Mouse (Mus musculus): Measurements from ENCODE around the gene Lcp2. TPM values are rescaled to one million over a fixed set of nuclear protein-coding genes. Genes with fewer than 3 reads are reported as not detected.
"Not testable (repeated sequence)": the region's sequence is repeated elsewhere in the genome, so short reads cannot be mapped to it uniquely, and the experiment has no call there.

Lcp2 gene
- polyA plus RNA-seq, 1 experiment: 0.42 TPM

GRCm38 (mm10) chr11:34112781-34113380 lies 66.2 kb downstream of the Lcp2 start:
- no peak overlapping the region for H3K27ac ChIP-seq (ENCODE audit: insufficient read depth, low read length)
- no peaks in the 10 kb centered on the region for H3K4me1 ChIP-seq (ENCODE audit: control insufficient read depth, insufficient read depth, low read length)
- H3K4me3 ChIP-seq (ENCODE audit: insufficient read depth, low read length): no peak overlapping the region
- no peak for TF ChIP-seq POLR2A (IDR thresholded peaks at IDR 0.05; ENCODE audit: low read depth, low read length)
- no peak for TF ChIP-seq CTCF (IDR thresholded peaks at IDR 0.05; ENCODE audit: borderline replicate concordance, insufficient read depth, low read length)

DNA sequence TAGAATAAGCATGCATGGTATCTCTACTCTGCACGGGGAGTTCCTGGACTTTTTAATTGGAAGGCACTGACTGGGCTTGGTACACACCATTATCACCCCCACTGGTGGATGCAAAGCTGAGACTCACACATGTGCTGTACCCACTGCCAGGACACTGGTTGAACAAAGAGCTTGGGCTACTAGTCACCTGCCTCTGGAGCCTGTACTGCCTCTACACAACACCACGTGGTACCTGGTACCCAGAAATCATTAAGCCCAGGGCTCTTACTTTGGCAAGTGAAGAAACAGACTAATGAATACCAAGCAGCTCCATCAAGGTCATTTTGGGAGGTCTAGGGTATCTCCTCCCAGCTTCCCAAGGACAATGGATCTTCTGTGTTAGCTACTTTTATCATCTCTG lies 67.0 kb downstream of the Lcp2 start:
- TF ChIP-seq POLR2A (IDR thresholded peaks at IDR 0.05; ENCODE audit: low read depth, low read length) (no peak), CTCF (IDR thresholded peaks at IDR 0.05; ENCODE audit: borderline replicate concordance, insufficient read depth, low read length) (no peak)
- Histone ChIP-seq H3K4me3 (ENCODE audit: insufficient read depth, low read length) (no peak overlapping the region), H3K27ac (ENCODE audit: insufficient read depth, low read length) (no peak overlapping the region), H3K4me1 (ENCODE audit: control insufficient read depth, insufficient read depth, low read length) (no peaks in the 10 kb centered on the region)

- TF ChIP-seq CTCF (IDR thresholded peaks at IDR 0.05; ENCODE audit: borderline replicate concordance, insufficient read depth, low read length) (no peak), POLR2A (IDR thresholded peaks at IDR 0.05; ENCODE audit: low read depth, low read length) (no peak)
- Histone ChIP-seq H3K4me3 (ENCODE audit: insufficient read depth, low read length) (no peak overlapping the region), H3K27ac (ENCODE audit: insufficient read depth, low read length) (no peak overlapping the region), H3K4me1 (ENCODE audit: control insufficient read depth, insufficient read depth, low read length) (no peaks in the 10 kb centered on the region)
Measured at GRCm38 (mm10) chr11:34116572-34117135, 69.9 kb downstream of the Lcp2 start.

- no peak overlapping the region for H3K4me3 ChIP-seq (ENCODE audit: insufficient read depth, low read length)
- TF ChIP-seq CTCF (IDR thresholded peaks at IDR 0.05; ENCODE audit: borderline replicate concordance, insufficient read depth, low read length) (no peak), POLR2A (IDR thresholded peaks at IDR 0.05; ENCODE audit: low read depth, low read length) (no peak)
- no peaks in the 10 kb centered on the region for H3K4me1 ChIP-seq (ENCODE audit: control insufficient read depth, insufficient read depth, low read length)
- no peak overlapping the region for H3K27ac ChIP-seq (ENCODE audit: insufficient read depth, low read length)
Measured at GRCm38 (mm10) chr11:34117581-34117980, 70.9 kb downstream of the Lcp2 start.

DNA sequence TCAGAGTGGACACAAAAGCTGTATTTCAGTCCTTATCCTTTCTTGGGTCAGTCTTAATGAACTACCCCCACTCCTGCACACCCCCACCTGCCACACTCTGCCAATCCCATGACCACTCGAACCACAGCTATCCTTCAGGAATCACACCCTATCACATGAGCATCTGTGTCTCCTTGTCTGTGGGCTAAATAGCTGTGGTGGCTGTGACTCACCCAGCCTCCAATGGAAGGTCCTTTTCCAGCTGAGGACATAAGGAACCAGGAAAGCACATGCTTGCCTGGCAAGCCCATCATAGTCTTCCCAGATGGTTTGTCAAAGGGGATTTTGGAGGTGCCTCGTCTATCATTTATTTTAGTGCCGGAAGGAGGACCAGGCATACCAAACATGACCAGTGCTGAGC lies 71.6 kb downstream of the Lcp2 start:
- H3K4me3 ChIP-seq (ENCODE audit: insufficient read depth, low read length): no peak overlapping the region
- no peak overlapping the region for H3K27ac ChIP-seq (ENCODE audit: insufficient read depth, low read length)
- H3K4me1 ChIP-seq (ENCODE audit: control insufficient read depth, insufficient read depth, low read length): no peaks in the 10 kb centered on the region
- no peak for TF ChIP-seq POLR2A (IDR thresholded peaks at IDR 0.05; ENCODE audit: low read depth, low read length)
- TF ChIP-seq CTCF (IDR thresholded peaks at IDR 0.05; ENCODE audit: borderline replicate concordance, insufficient read depth, low read length): no peak

DNA sequence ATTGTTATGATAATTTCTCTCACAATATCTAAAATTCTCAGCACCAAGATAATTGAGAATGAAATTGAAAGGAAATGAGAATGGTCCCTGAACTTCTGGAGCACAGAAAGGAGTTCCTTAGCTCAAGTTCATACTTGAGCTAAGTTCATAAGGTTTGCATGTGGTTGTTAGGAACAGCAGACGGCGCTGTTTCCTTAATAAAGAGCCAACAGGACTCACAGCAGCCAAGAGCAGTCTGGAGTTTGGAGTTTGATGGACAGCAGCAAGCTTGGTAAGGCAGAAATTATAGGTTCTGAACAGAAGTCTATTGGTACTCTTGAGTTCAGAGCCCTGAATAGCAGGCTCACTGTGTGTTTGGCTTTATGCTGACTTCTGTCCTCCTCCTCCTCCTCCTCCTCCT lies 76.4 kb downstream of the Lcp2 start:
- Histone ChIP-seq H3K4me1 (ENCODE audit: control insufficient read depth, insufficient read depth, low read length) (no peaks in the 10 kb centered on the region), H3K4me3 (ENCODE audit: insufficient read depth, low read length) (no peak overlapping the region), H3K27ac (ENCODE audit: insufficient read depth, low read length) (no peak overlapping the region)
- TF ChIP-seq POLR2A (IDR thresholded peaks at IDR 0.05; ENCODE audit: low read depth, low read length) (no peak), CTCF (IDR thresholded peaks at IDR 0.05; ENCODE audit: borderline replicate concordance, insufficient read depth, low read length) (no peak)

GRCm38 (mm10) chr11:34124852-34125251 lies 78.1 kb downstream of the Lcp2 start:
- no peak overlapping the region for H3K4me3 ChIP-seq (ENCODE audit: insufficient read depth, low read length)
- H3K4me1 ChIP-seq (ENCODE audit: control insufficient read depth, insufficient read depth, low read length): no peaks in the 10 kb centered on the region
- no peak for TF ChIP-seq CTCF (IDR thresholded peaks at IDR 0.05; ENCODE audit: borderline replicate concordance, insufficient read depth, low read length)
- TF ChIP-seq POLR2A (IDR thresholded peaks at IDR 0.05; ENCODE audit: low read depth, low read length): no peak
- no peak overlapping the region for H3K27ac ChIP-seq (ENCODE audit: insufficient read depth, low read length)

GRCm38 (mm10) chr11:34125727-34126126 lies 79.0 kb downstream of the Lcp2 start:
- H3K4me1 ChIP-seq (ENCODE audit: control insufficient read depth, insufficient read depth, low read length); H3K27ac ChIP-seq (ENCODE audit: insufficient read depth, low read length); H3K4me3 ChIP-seq (ENCODE audit: insufficient read depth, low read length): not testable (repeated sequence)

GRCm38 (mm10) chr11:34128412-34128811 lies 81.7 kb downstream of the Lcp2 start:
- Histone ChIP-seq H3K27ac (ENCODE audit: insufficient read depth, low read length) (no peak overlapping the region), H3K4me1 (ENCODE audit: control insufficient read depth, insufficient read depth, low read length) (no peaks in the 10 kb centered on the region), H3K4me3 (ENCODE audit: insufficient read depth, low read length) (no peak overlapping the region)
- no peak for TF ChIP-seq POLR2A (IDR thresholded peaks at IDR 0.05; ENCODE audit: low read depth, low read length)
- TF ChIP-seq CTCF (IDR thresholded peaks at IDR 0.05; ENCODE audit: borderline replicate concordance, insufficient read depth, low read length): no peak

DNA sequence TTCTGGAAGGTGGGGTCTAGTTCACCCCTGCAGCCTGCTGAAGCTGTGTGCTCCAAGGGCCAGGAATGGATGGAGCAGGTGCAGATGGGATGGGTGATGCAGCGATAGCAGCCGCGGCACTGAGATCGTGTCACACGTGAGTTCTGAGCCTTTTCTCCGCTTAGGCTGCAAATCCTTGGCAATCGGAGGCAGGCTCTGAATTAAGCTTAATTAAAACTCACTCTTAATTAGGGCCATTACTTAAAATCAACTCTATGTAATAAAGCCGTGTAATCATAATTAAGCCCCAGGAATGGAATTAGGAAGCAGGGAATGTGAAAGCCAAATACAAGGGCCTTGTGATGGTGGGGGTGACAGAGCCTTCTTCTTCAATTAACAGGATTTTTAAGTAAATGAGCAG lies 92.6 kb downstream of the Lcp2 start:
- TF ChIP-seq CTCF (IDR thresholded peaks at IDR 0.05; ENCODE audit: borderline replicate concordance, insufficient read depth, low read length): no peak
- TF ChIP-seq POLR2A (IDR thresholded peaks at IDR 0.05; ENCODE audit: low read depth, low read length): no peak
- H3K4me3 ChIP-seq (ENCODE audit: insufficient read depth, low read length): no peak overlapping the region

More for the DNA sequence above, 92.6 kb downstream of the Lcp2 start:
- Histone ChIP-seq H3K4me1 (ENCODE audit: control insufficient read depth, insufficient read depth, low read length) (no peaks in the 10 kb centered on the region), H3K27ac (ENCODE audit: insufficient read depth, low read length) (no peak overlapping the region)

Other genes with a start within 250 kb of the Lcp2 start
- gene Kcnmb1, start 83.9 kb upstream of the Lcp2 start, polyA plus RNA-seq (2011; ENCODE audit: insufficient read length, low read depth, missing spikeins): 0.77 and 2.2 TPM in 2 replicates
- 0.67 and 2.7 TPM in 2 replicates for gene Kcnip1, start 53.8 kb upstream of the Lcp2 start, polyA plus RNA-seq (2011; ENCODE audit: insufficient read length, low read depth, missing spikeins)
- gene 4930469K13Rik, start 51.6 kb downstream of the Lcp2 start, polyA plus RNA-seq (2011; ENCODE audit: insufficient read length, low read depth, missing spikeins): not detected in 2 replicates
- gene Foxi1, start 161.2 kb downstream of the Lcp2 start, polyA plus RNA-seq (2011; ENCODE audit: insufficient read length, low read depth, missing spikeins): not detected in 2 replicates

Data from embryonic fibroblast, embryonic 13.5 days (primary cell).